In the genomic region with DNA sequence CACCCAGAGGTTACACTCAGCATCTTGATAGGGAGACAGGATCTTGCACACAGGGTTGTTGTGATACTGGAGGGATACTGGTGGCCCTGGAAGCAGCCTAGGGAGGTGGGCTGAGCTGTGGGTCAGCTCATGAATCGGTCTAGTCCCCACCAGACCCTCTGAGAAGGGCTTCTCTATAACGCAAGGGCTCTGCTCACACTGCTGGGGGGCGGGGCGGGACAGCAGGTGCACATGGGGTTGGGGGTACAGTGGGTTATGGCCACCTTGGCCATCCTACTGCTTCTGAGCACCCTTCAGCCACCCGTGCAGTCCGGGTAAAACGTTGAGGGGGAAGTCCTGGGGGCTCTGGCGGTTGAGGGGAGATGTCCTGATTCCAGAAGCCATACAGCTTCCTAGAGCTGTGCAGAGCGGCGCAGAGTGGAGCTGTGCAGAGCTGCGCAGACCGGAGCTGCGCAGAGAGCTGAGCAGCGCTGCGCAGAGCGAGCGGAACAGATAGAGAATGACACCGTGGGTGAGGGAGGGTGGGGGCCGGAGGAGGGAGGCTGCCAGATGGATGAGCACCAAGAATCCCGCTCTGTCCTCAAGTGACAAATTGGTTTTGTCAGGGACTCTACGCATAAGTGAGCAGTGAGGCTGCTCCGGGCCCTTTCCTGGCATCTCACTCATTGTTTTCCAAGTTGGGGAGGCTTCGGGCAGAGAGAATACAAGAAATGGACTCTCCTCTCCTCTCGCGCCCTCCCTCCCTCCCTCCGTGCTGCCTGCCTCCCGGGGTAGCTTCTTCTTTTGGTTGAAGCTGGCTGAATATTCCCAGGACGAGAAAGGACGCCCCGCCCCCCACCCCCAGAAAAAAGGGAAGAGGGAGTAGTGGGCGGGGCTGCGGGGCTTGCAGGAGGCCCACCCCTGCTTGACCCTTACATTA, we compare ENCODE assay signal across 7 mouse cellular contexts. TPM values are rescaled to one million over a fixed set of nuclear protein-coding genes. Genes with fewer than 3 reads are reported as not detected.
A peak's percentile ranks its signal among the peaks of the same experiment; 100 is the strongest.
DNase-seq lines count a peak whose midpoint lies in the region; ATAC-seq and TF ChIP-seq lines count a peak whose summit lies in the region.

No protein-coding gene starts in this region.

- 5% methylated on average over 29 of the region's 32 CpGs for WGBS in forebrain, embryonic 14.5 days
- 3% methylated on average over 32 of the region's 32 CpGs for WGBS in hindbrain, postnatal 0 days

- TF ChIP-seq CTCF in hindbrain, postnatal 0 days (IDR thresholded peaks at IDR 0.05; ENCODE audit: low read depth): peak; percentile 47

- H3K27me3 ChIP-seq in forebrain, embryonic 14.5 days (replicated peaks; ENCODE audit: control insufficient read depth, insufficient read depth, low read length): no peaks in the 10 kb centered on the region
- H3K27me3 ChIP-seq in hindbrain, postnatal 0 days (ENCODE audit: insufficient read depth, low read length): no peaks in the 10 kb centered on the region

- DNase-seq in R1 (ENCODE audit: low read depth, low spot score): peak; percentile 77
- peak; percentile 94 for DNase-seq in forebrain, embryonic 14.5 days (ENCODE audit: low spot score)
- peak; percentile 96 for DNase-seq in hindbrain, postnatal 0 days (ENCODE audit: low spot score)
- DNase-seq in left cerebral cortex, adult 8-10 months (ENCODE audit: low spot score in 2 of 2): peak; percentile 42 to 74
- peak; percentile 52 for DNase-seq in lung, postnatal 36 days
- DNase-seq in right cerebral cortex, adult 2 months (ENCODE audit: low spot score in 2 of 2): peak; percentile 78 to 79

- H3K4me3 ChIP-seq in forebrain, embryonic 14.5 days (ENCODE audit: low read depth, low read length): peak overlapping the region; percentile 25
- peak overlapping the region; percentile 23; the same call in 1 of the 2 replicates for H3K4me3 ChIP-seq in hindbrain, postnatal 0 days (ENCODE audit: low read length)

- H3K27ac ChIP-seq in forebrain, embryonic 14.5 days (ENCODE audit: low read depth, low read length): peak overlapping the region; percentile 97
- peak overlapping the region; percentile 95 for H3K27ac ChIP-seq in hindbrain, postnatal 0 days

- peak; percentile 87 for ATAC-seq in cerebellum, adult (ENCODE audit: insufficient number of reproducible peaks, low FRiP score, low TSS enrichment)
- peak; percentile 93 for ATAC-seq in forebrain, embryonic 14.5 days
- peak; percentile 95 for ATAC-seq in hindbrain, postnatal 0 days

- peaks cover 34% of the 10 kb centered on the region for H3K4me1 ChIP-seq in forebrain, embryonic 14.5 days (ENCODE audit: control insufficient read depth, insufficient read depth, low read length)
- peaks cover 50% of the 10 kb centered on the region for H3K4me1 ChIP-seq in hindbrain, postnatal 0 days (ENCODE audit: insufficient read depth, low read length)

- peak overlapping the region; percentile 66 for H3K4me2 ChIP-seq in forebrain, embryonic 14.5 days (ENCODE audit: low read length)
- H3K4me2 ChIP-seq in hindbrain, postnatal 0 days (ENCODE audit: low read depth, low read length): peak overlapping the region; percentile 54

- H3K9me3 ChIP-seq in forebrain, embryonic 14.5 days (replicated peaks; ENCODE audit: control insufficient read depth, low read length): no peaks in the 10 kb centered on the region
- no peaks in the 10 kb centered on the region for H3K9me3 ChIP-seq in hindbrain, postnatal 0 days (ENCODE audit: low read length)

- peak overlapping the region; percentile 66 for H3K9ac ChIP-seq in forebrain, embryonic 14.5 days (ENCODE audit: low read length)
- peak overlapping the region; percentile 50 for H3K9ac ChIP-seq in hindbrain, postnatal 0 days (replicated peaks; ENCODE audit: low read length)

- H3K36me3 ChIP-seq in forebrain, embryonic 14.5 days (ENCODE audit: control insufficient read depth, insufficient read depth, low read length): no peaks in the 10 kb centered on the region
- H3K36me3 ChIP-seq in hindbrain, postnatal 0 days (ENCODE audit: insufficient read depth, low read length): no peaks in the 10 kb centered on the region

RNA-seq across cellular contexts. Expression of a gene that starts 16.6 kb away (rescaled TPM):
- 3.6 and 3.8 TPM in 2 replicates for polyA plus RNA-seq in forebrain, embryonic 14.5 days (2014; fragmentation: Nextera tagmentation; extraction: Ambion mirVana)
- total RNA-seq in hindbrain, postnatal 0 days (2014; rRNA removed): 36.6 and 38.3 TPM in 2 replicates
- polyA plus RNA-seq in hindbrain, postnatal 0 days (2015; fragmentation: Nextera tagmentation; extraction: Ambion mirVana): 41.9 and 50.2 TPM in 2 replicates
- total RNA-seq in left cerebral cortex, adult 8-10 months (2022): 10 to 100 TPM; 20.0 to 23.0 (median 22.2) TPM

RNA-seq across cellular contexts. Expression of a gene that starts 31.8 kb away (rescaled TPM):
- polyA plus RNA-seq in forebrain, embryonic 14.5 days (2014; fragmentation: Nextera tagmentation; extraction: Ambion mirVana): 79.2 and 100 TPM in 2 replicates
- total RNA-seq in hindbrain, postnatal 0 days (2014; rRNA removed): 30.1 and 43.2 TPM in 2 replicates
- polyA plus RNA-seq in hindbrain, postnatal 0 days (2015; fragmentation: Nextera tagmentation; extraction: Ambion mirVana): 50.8 and 54.4 TPM in 2 replicates
- 10 to 100 TPM; 20.2 to 24.3 (median 22.2) TPM for total RNA-seq in left cerebral cortex, adult 8-10 months (2022)

RNA-seq across cellular contexts. Expression of a gene that starts 32.0 kb away (rescaled TPM):
- 64.6 and 81.1 TPM in 2 replicates for polyA plus RNA-seq in forebrain, embryonic 14.5 days (2014; fragmentation: Nextera tagmentation; extraction: Ambion mirVana)
- 31.9 and 37.5 TPM in 2 replicates for total RNA-seq in hindbrain, postnatal 0 days (2014; rRNA removed)
- 48.1 and 48.6 TPM in 2 replicates for polyA plus RNA-seq in hindbrain, postnatal 0 days (2015; fragmentation: Nextera tagmentation; extraction: Ambion mirVana)
- total RNA-seq in left cerebral cortex, adult 8-10 months (2022): 10 to 100 TPM; 26.6 to 30.4 (median 28.8) TPM

RNA-seq across cellular contexts. Expression of a gene that starts 35.9 kb away (rescaled TPM):
- polyA plus RNA-seq in forebrain, embryonic 14.5 days (2014; fragmentation: Nextera tagmentation; extraction: Ambion mirVana): not detected in 2 replicates
- total RNA-seq in hindbrain, postnatal 0 days (2014; rRNA removed): not detected in 2 replicates
- polyA plus RNA-seq in hindbrain, postnatal 0 days (2015; fragmentation: Nextera tagmentation; extraction: Ambion mirVana): not detected in 2 replicates
- total RNA-seq in left cerebral cortex, adult 8-10 months (2022): not detected

RNA-seq across cellular contexts. Expression of a gene that starts 41.0 kb away (rescaled TPM):
- polyA plus RNA-seq in forebrain, embryonic 14.5 days (2014; fragmentation: Nextera tagmentation; extraction: Ambion mirVana): 31.8 and 46.6 TPM in 2 replicates
- total RNA-seq in hindbrain, postnatal 0 days (2014; rRNA removed): 38.7 and 45.6 TPM in 2 replicates
- polyA plus RNA-seq in hindbrain, postnatal 0 days (2015; fragmentation: Nextera tagmentation; extraction: Ambion mirVana): 56.8 and 62.8 TPM in 2 replicates
- 10 to 100 TPM; 40.9 to 46.2 (median 43.0) TPM for total RNA-seq in left cerebral cortex, adult 8-10 months (2022)

Comparison
In these comparisons a context has a peak if more than half of its experiments do, and no peak if none do; other contexts are left out.
1. Peak in every context shown above with its lines: DNase-seq, ATAC-seq, H3K4me3 ChIP-seq and H3K27ac ChIP-seq.